Mouse (Mus musculus) olfactory bulb, adult 2 months (tissue): ENCODE results near the gene C1qc. TPM values are rescaled to one million over a fixed set of nuclear protein-coding genes. Genes with fewer than 3 reads are reported as not detected.

Experiments used
- H3K27ac ChIP-seq: fragments of 200-500 bp; 2 replicates; pipeline ENCODE4 v1.5.1; 2012; ENCODE audit warnings: low read depth, low read length; ENCODE audit not compliant: insufficient read depth
- H3K4me1 ChIP-seq: fragments of 200-500 bp; 2 replicates; pipeline ENCODE4 v1.6.1; 2012; ENCODE audit warnings: low read length; ENCODE audit not compliant: control insufficient read depth, insufficient read depth
- H3K4me3 ChIP-seq: fragments of 200-500 bp; 2 replicates; pipeline ENCODE4 v1.5.1; 2012; ENCODE audit warnings: mild to moderate bottlenecking, low read depth, low read length, moderate library complexity; ENCODE audit not compliant: insufficient read depth
- CTCF ChIP-seq: fragments of 200-500 bp; IDR thresholded peaks from 2 replicates; pipeline ENCODE4 v1.5.1; 2012; ENCODE audit warnings: low read depth, mild to moderate bottlenecking, low read length, moderate library complexity; ENCODE audit not compliant: insufficient read depth
- POLR2A ChIP-seq: fragments of 200-500 bp; IDR thresholded peaks from 2 replicates; pipeline ENCODE4 v1.6.1; 2012; ENCODE audit warnings: mild to moderate bottlenecking, low read depth, low read length, moderate library complexity; ENCODE audit not compliant: insufficient read depth
- WGBS: fragments of 180-500 bp; shearing (Covaris S2); methylation state at CpG from one replicate; pipeline ENCODE4 v1.1.7; 2018; 5-methylcytosine and 5-hydroxymethylcytosine counted together
- polyA plus RNA-seq: library from polyadenylated mRNA; stranded (reverse); fragments of >200 nt; gene quantifications from 2 replicates; pipeline ENCODE4 v1.2.4, GENCODE M21; 2012; ENCODE audit warnings: low replicate concordance; ENCODE audit not compliant: missing spikeins, insufficient read depth, insufficient read length

The C1qc gene
- polyA plus RNA-seq, 1 experiment = not detected

GRCm38 (mm10) chr4:136865531-136865930 is 27.3 kb downstream of the C1qc start:
- WGBS = 81% methylated on average over 5 of the region's 5 CpGs
- Histone ChIP-seq H3K4me1 (peaks cover 6% of the 10 kb centered on the region), H3K4me3 (no peak overlapping the region), H3K27ac (no peak overlapping the region)
- no peak for TF ChIP-seq POLR2A
- TF ChIP-seq CTCF = no peak

- 20% methylated on average over 15 of the region's 15 CpGs for WGBS
- Histone ChIP-seq H3K4me1 (peaks cover 6% of the 10 kb centered on the region), H3K4me3 (no peak overlapping the region), H3K27ac (no peak overlapping the region)
- TF ChIP-seq CTCF (no peak), POLR2A (no peak)
Observed at GRCm38 (mm10) chr4:136864751-136865470, 28.0 kb downstream of the C1qc start.

- Histone ChIP-seq H3K4me1 (peaks cover 6% of the 10 kb centered on the region), H3K4me3 (no peak overlapping the region), H3K27ac (no peak overlapping the region)
- WGBS = 27% methylated on average over 9 of the region's 9 CpGs
- TF ChIP-seq CTCF = no peak
- no peak for TF ChIP-seq POLR2A
Observed at GRCm38 (mm10) chr4:136863517-136863916, 29.3 kb downstream of the C1qc start.

- H3K4me1 ChIP-seq = peaks cover 6% of the 10 kb centered on the region
- no peak overlapping the region for H3K27ac ChIP-seq
- no peak for TF ChIP-seq CTCF
- no peak for TF ChIP-seq POLR2A
- H3K4me3 ChIP-seq = no peak overlapping the region
- 96% methylated on average over 2 of the region's 2 CpGs for WGBS
Observed at GRCm38 (mm10) chr4:136862411-136862810, 30.5 kb downstream of the C1qc start.

GRCm38 (mm10) chr4:136861806-136862205 is 31.1 kb downstream of the C1qc start:
- H3K27ac ChIP-seq = no peak overlapping the region
- no peak for TF ChIP-seq CTCF
- TF ChIP-seq POLR2A = no peak
- peaks cover 6% of the 10 kb centered on the region for H3K4me1 ChIP-seq
- WGBS = 45% methylated on average over 17 of the region's 17 CpGs
- H3K4me3 ChIP-seq = no peak overlapping the region

GRCm38 (mm10) chr4:136860022-136860421 is 32.8 kb downstream of the C1qc start:
- H3K4me3 ChIP-seq = no peak overlapping the region
- TF ChIP-seq POLR2A (no peak), CTCF (no peak)
- no peak overlapping the region for H3K27ac ChIP-seq
- WGBS = 84% methylated on average over 7 of the region's 7 CpGs
- peaks cover 6% of the 10 kb centered on the region for H3K4me1 ChIP-seq

- TF ChIP-seq POLR2A (no peak), CTCF (no peak)
- H3K27ac ChIP-seq = no peak overlapping the region
- H3K4me3 ChIP-seq = no peak overlapping the region
- WGBS = 49% methylated on average over 6 of the region's 6 CpGs
- no peaks in the 10 kb centered on the region for H3K4me1 ChIP-seq
Observed at GRCm38 (mm10) chr4:136855081-136855480, 37.8 kb downstream of the C1qc start.

GRCm38 (mm10) chr4:136852989-136853388 is 39.9 kb downstream of the C1qc start:
- H3K4me3 ChIP-seq = no peak overlapping the region
- 94% methylated on average over 12 of the region's 12 CpGs for WGBS
- no peak for TF ChIP-seq CTCF
- no peak for TF ChIP-seq POLR2A

GRCm38 (mm10) chr4:136852119-136852518 is 40.7 kb downstream of the C1qc start:
- TF ChIP-seq CTCF = no peak
- TF ChIP-seq POLR2A = no peak
- Histone ChIP-seq H3K4me1 (no peaks in the 10 kb centered on the region), H3K4me3 (no peak overlapping the region), H3K27ac (no peak overlapping the region)
- WGBS = 86% methylated on average over 5 of the region's 5 CpGs

More at GRCm38 (mm10) chr4:136852989-136853388, 39.9 kb downstream of the C1qc start:
- H3K4me1 ChIP-seq = no peaks in the 10 kb centered on the region
- H3K27ac ChIP-seq = no peak overlapping the region
